Comparison of ENCODE assay signal across 13 mouse cellular contexts in genomic region chr1:62382807-62383514, GRCm38 (mm10).
DNase-seq lines count a peak whose midpoint lies in the region; ATAC-seq and TF ChIP-seq lines count a peak whose summit lies in the region.
"Had no signal": no experiment of that assay in that cellular context is flagged by ENCODE, and none has a peak within 500 bp of the region (broad histone marks: within the 10 kb centered on the region; RNA-seq: fewer than 3 reads in every experiment).

No protein-coding gene starts in this region.

- no peaks in the 10 kb centered on the region for H3K79me2 ChIP-seq in heart, adult 2 months (replicated peaks; ENCODE audit: control insufficient read depth, insufficient read depth, low read length)

- no peaks in the 10 kb centered on the region for H3K27me3 ChIP-seq in heart, adult 2 months (ENCODE audit: control insufficient read depth, insufficient read depth, low read length)
- no peaks in the 10 kb centered on the region for H3K27me3 ChIP-seq in G1E (ENCODE audit: insufficient read depth, low read length)
- H3K27me3 ChIP-seq in heart, embryonic 12.5 days (replicated peaks), result no peaks in the 10 kb centered on the region
- no peaks in the 10 kb centered on the region for H3K27me3 ChIP-seq in liver, embryonic 11.5 days (replicated peaks; ENCODE audit: control insufficient read depth, insufficient read depth, low read length)
- no peaks in the 10 kb centered on the region for H3K27me3 ChIP-seq in thymus, adult 2 months (ENCODE audit: control insufficient read depth, insufficient read depth, low read length)
- H3K27me3 ChIP-seq: hindbrain, embryonic 15.5 days had no signal

- TF ChIP-seq POLR2A in heart, adult 2 months (IDR thresholded peaks at IDR 0.05; ENCODE audit: insufficient read depth, low read depth, low read length), result no peak
- TF ChIP-seq POLR2A in thymus, adult 2 months (IDR thresholded peaks at IDR 0.05; ENCODE audit: control insufficient read depth, extremely low read depth, insufficient read depth, low read length, poor library complexity), result no peak

- no peaks in the 10 kb centered on the region for H3K36me3 ChIP-seq in heart, adult 2 months (ENCODE audit: control insufficient read depth, insufficient read depth, low read length)
- H3K36me3 ChIP-seq in G1E (replicated peaks), result no peaks in the 10 kb centered on the region
- H3K36me3 ChIP-seq in heart, embryonic 12.5 days, result no peaks in the 10 kb centered on the region
- H3K36me3 ChIP-seq in liver, embryonic 11.5 days (ENCODE audit: control insufficient read depth, insufficient read depth, low read length), result no peaks in the 10 kb centered on the region
- no peaks in the 10 kb centered on the region for H3K36me3 ChIP-seq in thymus, adult 2 months (ENCODE audit: control insufficient read depth, insufficient read depth, low read length)
- H3K36me3 ChIP-seq: embryonic facial prominence, embryonic 13.5 days; hindbrain, embryonic 15.5 days had no signal

- H3K9me3 ChIP-seq in G1E (replicated peaks), result no peaks in the 10 kb centered on the region
- H3K9me3 ChIP-seq in heart, embryonic 12.5 days (replicated peaks), result no peaks in the 10 kb centered on the region; the same call in 1 of the 2 replicates
- no peaks in the 10 kb centered on the region for H3K9me3 ChIP-seq in liver, embryonic 11.5 days (ENCODE audit: control insufficient read depth, low read length)
- H3K9me3 ChIP-seq: hindbrain, embryonic 15.5 days had no signal

- no peak for TF ChIP-seq EP300 in heart, adult 2 months (IDR thresholded peaks at IDR 0.05; ENCODE audit: insufficient read depth, low read depth, low read length)

- no peak overlapping the region for H3K9ac ChIP-seq in heart, adult 2 months (ENCODE audit: low read depth, low read length)
- H3K9ac ChIP-seq in heart, embryonic 12.5 days, result no peak overlapping the region
- no peak overlapping the region for H3K9ac ChIP-seq in liver, embryonic 11.5 days (ENCODE audit: low read depth, low read length)
- H3K9ac ChIP-seq: embryonic facial prominence, embryonic 13.5 days; hindbrain, embryonic 15.5 days had no signal

- no peak overlapping the region for H3K4me3 ChIP-seq in heart, adult 2 months
- H3K4me3 ChIP-seq in G1E (ENCODE audit: low read depth, low read length), result no peak overlapping the region; the same call in 1 of the 2 replicates
- no peak overlapping the region for H3K4me3 ChIP-seq in heart, embryonic 12.5 days
- H3K4me3 ChIP-seq in liver, embryonic 11.5 days (ENCODE audit: low read depth, low read length), result no peak overlapping the region
- no peak overlapping the region for H3K4me3 ChIP-seq in thymus, adult 2 months (ENCODE audit: control insufficient read depth, insufficient read depth, low read length)
- H3K4me3 ChIP-seq: embryonic facial prominence, embryonic 13.5 days; hindbrain, embryonic 15.5 days; layer of hippocampus, adult 2 months had no signal

- intact Hi-C loops in heart, adult 2 months (cut with DNase I), result no loop called here
- intact Hi-C loops in gastrocnemius, postnatal 14 days (cut with DNase I; ENCODE audit: low total_unique reads), result no loop called here

- H3K4me1 ChIP-seq in heart, adult 2 months (ENCODE audit: control insufficient read depth, insufficient read depth, low read length), result no peaks in the 10 kb centered on the region
- H3K4me1 ChIP-seq in G1E (ENCODE audit: insufficient read depth, low read depth, low read length), result peaks cover 19% of the 10 kb centered on the region
- H3K4me1 ChIP-seq in heart, embryonic 12.5 days (replicated peaks), result peaks cover 10% of the 10 kb centered on the region
- peaks cover 5% of the 10 kb centered on the region; the same call in 1 of the 2 replicates for H3K4me1 ChIP-seq in liver, embryonic 11.5 days (replicated peaks; ENCODE audit: control insufficient read depth, insufficient read depth, low read length)
- no peaks in the 10 kb centered on the region for H3K4me1 ChIP-seq in thymus, adult 2 months (replicated peaks; ENCODE audit: control insufficient read depth, insufficient read depth, low read length)
- H3K4me1 ChIP-seq: hindbrain, embryonic 15.5 days had no signal

- 51% methylated on average over 14 of the region's 14 CpGs for WGBS in heart, adult 2 months
- WGBS in heart, embryonic 12.5 days, result 14% methylated on average over 14 of the region's 14 CpGs
- 23% methylated on average over 14 of the region's 14 CpGs for WGBS in liver, embryonic 11.5 days
- 92% methylated on average over 14 of the region's 14 CpGs for WGBS in thymus, adult 2 months

- no peak for TF ChIP-seq CTCF in heart, adult 2 months (IDR thresholded peaks at IDR 0.05)
- no peak for TF ChIP-seq CTCF in G1E (IDR thresholded peaks at IDR 0.05; ENCODE audit: low read depth, low read length)
- TF ChIP-seq CTCF in thymus, adult 2 months (IDR thresholded peaks at IDR 0.05; ENCODE audit: borderline replicate concordance, control insufficient read depth, extremely low read depth, insufficient read depth, low read length, poor library complexity), result no peak

- peak; percentile 93 for ATAC-seq in G1E (ENCODE audit: extremely low read depth, insufficient number of reproducible peaks, low FRiP score, poor library complexity, severe bottlenecking)
- ATAC-seq in heart, embryonic 12.5 days (ENCODE audit: insufficient number of reproducible peaks, low FRiP score), result no peak
- peak; percentile 81 for ATAC-seq in liver, embryonic 11.5 days (replicated peaks; ENCODE audit: low FRiP score)

- peak overlapping the region; percentile 55 for H3K4me2 ChIP-seq in heart, embryonic 12.5 days
- H3K4me2 ChIP-seq in liver, embryonic 11.5 days, result peak overlapping the region; percentile 21; the same call in 1 of the 2 replicates
- H3K4me2 ChIP-seq: embryonic facial prominence, embryonic 13.5 days; hindbrain, embryonic 15.5 days had no signal

- DNase-seq in heart, adult 2 months, result peak; percentile 18 to 22
- DNase-seq in heart, adult 8-10 months (ENCODE audit: low spot score), result no peak
- DNase-seq in G1E (ENCODE audit: low spot score), result peak; percentile 3
- no peak for DNase-seq in liver, embryonic 11.5 days (ENCODE audit: low spot score)
- no peak for DNase-seq in spleen, postnatal 36 days (ENCODE audit: low spot score in 2 of 2)
- DNase-seq in gastrocnemius, postnatal 14 days, result no peak
- no peak for DNase-seq in thymus, adult 2 months
- DNase-seq: adrenal gland, postnatal 36 days; spleen, adult 18-20 months had no signal

- no peak overlapping the region for H3K27ac ChIP-seq in heart, adult 2 months
- H3K27ac ChIP-seq in heart, embryonic 12.5 days (ENCODE audit: poor library complexity, severe bottlenecking), result no peak overlapping the region
- no peak overlapping the region for H3K27ac ChIP-seq in liver, embryonic 11.5 days (ENCODE audit: low read depth, low read length)
- H3K27ac ChIP-seq in thymus, adult 2 months (ENCODE audit: control insufficient read depth, insufficient read depth, low read length), result no peak overlapping the region
- H3K27ac ChIP-seq: embryonic facial prominence, embryonic 13.5 days; hindbrain, embryonic 15.5 days; layer of hippocampus, adult 2 months had no signal

Comparison
In these comparisons a context has a peak if more than half of its experiments do, and no peak if none do; other contexts are left out.
1. DNase-seq: peak in heart, adult 2 months (2 of 2) and G1E (single experiment); none in heart, adult 8-10 months (single experiment), liver, embryonic 11.5 days (single experiment), spleen, postnatal 36 days (0 of 2), gastrocnemius, postnatal 14 days (single experiment) and thymus, adult 2 months (single experiment).